Mouse (Mus musculus): ENCODE measurements around the gene Gabra6. TPM values are rescaled to one million over a fixed set of nuclear protein-coding genes. Genes with fewer than 3 reads are reported as not detected.

Gene Gabra6
- not detected in 2 replicates for polyA plus RNA-seq (2015; fragmentation: Nextera tagmentation; extraction: Ambion mirVana)

- Histone ChIP-seq H3K4me2 (replicated peaks; ENCODE audit: low read depth) (no peak within 1 kb of the TSS), H3K9ac (ENCODE audit: low read length) (no peak within 1 kb of the TSS), H3K4me3 (ENCODE audit: low read depth, low read length) (no peak within 1 kb of the TSS), H3K9me3 (ENCODE audit: control insufficient read depth, low read length) (no peaks in the 10 kb centered on the region), H3K4me1 (replicated peaks; ENCODE audit: control insufficient read depth, insufficient read depth) (no peaks in the 10 kb centered on the region), H3K27me3 (ENCODE audit: control insufficient read depth, insufficient read depth, low read length) (no peaks in the 10 kb centered on the region), H3K27ac (replicated peaks) (no peak within 1 kb of the TSS), H3K36me3 (ENCODE audit: control insufficient read depth, insufficient read depth, low read length) (no peaks in the 10 kb centered on the region)
- 69% methylated on average over 5 of the region's 5 CpGs for WGBS
- TF ChIP-seq CTCF (IDR thresholded peaks at IDR 0.05; ENCODE audit: low read depth) (no peak), EP300 (optimal IDR thresholded peaks at IDR 0.05) (no peak)
- DNase-seq (ENCODE audit: low spot score) (no peak), ATAC-seq (ENCODE audit: low FRiP score, low TSS enrichment) (no peak)
These were observed at the start of gene Gabra6 for GRCm38 (mm10) chr11:42320882-42321281. Gene Gabra6 (minus strand): TSS chr11:42321072.

GRCm38 (mm10) chr11:42365544-42365943 is 44.7 kb upstream of the Gabra6 start:
- no peak overlapping the region for H3K27ac ChIP-seq (replicated peaks)
- WGBS: 73% methylated on average over 7 of the region's 7 CpGs
- no peak overlapping the region for H3K4me3 ChIP-seq (ENCODE audit: low read depth, low read length)
- H3K27me3 ChIP-seq (ENCODE audit: control insufficient read depth, insufficient read depth, low read length): no peaks in the 10 kb centered on the region
- no peaks in the 10 kb centered on the region for H3K9me3 ChIP-seq (ENCODE audit: control insufficient read depth, low read length)
- H3K4me2 ChIP-seq (replicated peaks; ENCODE audit: low read depth): no peak overlapping the region
- no peaks in the 10 kb centered on the region for H3K36me3 ChIP-seq (ENCODE audit: control insufficient read depth, insufficient read depth, low read length)
- no peak overlapping the region for H3K9ac ChIP-seq (ENCODE audit: low read length)
- no peaks in the 10 kb centered on the region for H3K4me1 ChIP-seq (replicated peaks; ENCODE audit: control insufficient read depth, insufficient read depth)
- TF ChIP-seq CTCF (IDR thresholded peaks at IDR 0.05; ENCODE audit: low read depth) (no peak), EP300 (optimal IDR thresholded peaks at IDR 0.05) (no peak)
- DNase-seq (ENCODE audit: low spot score) (no peak), ATAC-seq (ENCODE audit: low FRiP score, low TSS enrichment) (no peak)

- Histone ChIP-seq H3K4me3 (ENCODE audit: low read depth, low read length) (no peak overlapping the region), H3K36me3 (ENCODE audit: control insufficient read depth, insufficient read depth, low read length) (no peaks in the 10 kb centered on the region), H3K4me2 (replicated peaks; ENCODE audit: low read depth) (no peak overlapping the region), H3K9me3 (ENCODE audit: control insufficient read depth, low read length) (no peaks in the 10 kb centered on the region), H3K27me3 (ENCODE audit: control insufficient read depth, insufficient read depth, low read length) (no peaks in the 10 kb centered on the region), H3K27ac (replicated peaks) (no peak overlapping the region), H3K9ac (ENCODE audit: low read length) (no peak overlapping the region), H3K4me1 (replicated peaks; ENCODE audit: control insufficient read depth, insufficient read depth) (no peaks in the 10 kb centered on the region)
- 70% methylated on average over 3 of the region's 3 CpGs for WGBS
- TF ChIP-seq CTCF (IDR thresholded peaks at IDR 0.05; ENCODE audit: low read depth) (no peak), EP300 (optimal IDR thresholded peaks at IDR 0.05) (no peak)
- ATAC-seq (ENCODE audit: low FRiP score, low TSS enrichment) (no peak), DNase-seq (ENCODE audit: low spot score) (no peak)
These were observed 11.2 kb upstream of the Gabra6 start for GRCm38 (mm10) chr11:42332121-42332520.

- TF ChIP-seq EP300 (optimal IDR thresholded peaks at IDR 0.05): no peak
- peak; percentile 7; the same call in 1 of the 2 replicates for TF ChIP-seq CTCF (IDR thresholded peaks at IDR 0.05; ENCODE audit: low read depth)
- H3K36me3 ChIP-seq (ENCODE audit: control insufficient read depth, insufficient read depth, low read length): no peaks in the 10 kb centered on the region
- H3K27me3 ChIP-seq (ENCODE audit: control insufficient read depth, insufficient read depth, low read length): no peaks in the 10 kb centered on the region
- no peak overlapping the region for H3K4me3 ChIP-seq (ENCODE audit: low read depth, low read length)
- H3K27ac ChIP-seq (replicated peaks): no peak overlapping the region
- H3K4me1 ChIP-seq (replicated peaks; ENCODE audit: control insufficient read depth, insufficient read depth): no peaks in the 10 kb centered on the region
- no peak overlapping the region for H3K9ac ChIP-seq (ENCODE audit: low read length)
- H3K4me2 ChIP-seq (replicated peaks; ENCODE audit: low read depth): no peak overlapping the region
- WGBS: 73% methylated on average over 4 of the region's 4 CpGs
- ATAC-seq (ENCODE audit: low FRiP score, low TSS enrichment) (no peak), DNase-seq (ENCODE audit: low spot score) (no peak)
- H3K9me3 ChIP-seq (ENCODE audit: control insufficient read depth, low read length): no peaks in the 10 kb centered on the region
These were observed 5.4 kb upstream of the Gabra6 start for GRCm38 (mm10) chr11:42326262-42326661.

GRCm38 (mm10) chr11:42321560-42321959 is 688 bp upstream of the Gabra6 start:
- no peaks in the 10 kb centered on the region for H3K27me3 ChIP-seq (ENCODE audit: control insufficient read depth, insufficient read depth, low read length)
- no peak for ATAC-seq (ENCODE audit: low FRiP score, low TSS enrichment)
- no peak overlapping the region for H3K9ac ChIP-seq (ENCODE audit: low read length)
- H3K4me1 ChIP-seq (replicated peaks; ENCODE audit: control insufficient read depth, insufficient read depth): no peaks in the 10 kb centered on the region
- no peak overlapping the region for H3K4me2 ChIP-seq (replicated peaks; ENCODE audit: low read depth)
- H3K27ac ChIP-seq (replicated peaks): no peak overlapping the region
- H3K36me3 ChIP-seq (ENCODE audit: control insufficient read depth, insufficient read depth, low read length): no peaks in the 10 kb centered on the region
- H3K9me3 ChIP-seq (ENCODE audit: control insufficient read depth, low read length): no peaks in the 10 kb centered on the region
- H3K4me3 ChIP-seq (ENCODE audit: low read depth, low read length): no peak overlapping the region
- TF ChIP-seq EP300 (optimal IDR thresholded peaks at IDR 0.05) (no peak), CTCF (IDR thresholded peaks at IDR 0.05; ENCODE audit: low read depth) (no peak)
- no peak for DNase-seq (ENCODE audit: low spot score)
- WGBS: 79% methylated on average over 3 of the region's 3 CpGs

GRCm38 (mm10) chr11:42319521-42319920 is 1.4 kb downstream of the Gabra6 start:
- 85% methylated on average over 3 of the region's 3 CpGs for WGBS
- no peak overlapping the region for H3K9ac ChIP-seq (ENCODE audit: low read length)

More at GRCm38 (mm10) chr11:42319521-42319920, 1.4 kb downstream of the Gabra6 start:
- no peaks in the 10 kb centered on the region for H3K9me3 ChIP-seq (ENCODE audit: control insufficient read depth, low read length)
- no peak for DNase-seq (ENCODE audit: low spot score)
- no peak overlapping the region for H3K4me3 ChIP-seq (ENCODE audit: low read depth, low read length)
- no peaks in the 10 kb centered on the region for H3K36me3 ChIP-seq (ENCODE audit: control insufficient read depth, insufficient read depth, low read length)
- H3K27me3 ChIP-seq (ENCODE audit: control insufficient read depth, insufficient read depth, low read length): no peaks in the 10 kb centered on the region
- no peak overlapping the region for H3K4me2 ChIP-seq (replicated peaks; ENCODE audit: low read depth)
- no peaks in the 10 kb centered on the region for H3K4me1 ChIP-seq (replicated peaks; ENCODE audit: control insufficient read depth, insufficient read depth)
- TF ChIP-seq EP300 (optimal IDR thresholded peaks at IDR 0.05) (no peak), CTCF (IDR thresholded peaks at IDR 0.05; ENCODE audit: low read depth) (no peak)
- ATAC-seq (ENCODE audit: low FRiP score, low TSS enrichment): no peak
- H3K27ac ChIP-seq (replicated peaks): no peak overlapping the region
